Mouse (Mus musculus): ENCODE measurements at regions not wholly inside any gene's neighbourhood (a gene's known extent, or its start where the extent isn't known, plus 50 kb on each side); places are given as distances from the start of the nearest gene placed in this dataset.

- Histone ChIP-seq H3K27me3 (ENCODE audit: control insufficient read depth in 1 of 2, insufficient read depth in 2 of 2, low read length in 2 of 2) (no peaks in the 10 kb centered on the region), H3K27ac (ENCODE audit: control insufficient read depth, low read depth, low read length) (no peak overlapping the region), H3K36me3 (ENCODE audit: control insufficient read depth in 1 of 2, insufficient read depth in 2 of 2, low read length in 2 of 2) (no peaks in the 10 kb centered on the region), H3K9me3 (replicated peaks; ENCODE audit: insufficient read depth, low read length) (no peaks in the 10 kb centered on the region), H3K4me1 (ENCODE audit: control insufficient read depth in 1 of 2, insufficient read depth in 2 of 2, low read length in 2 of 2) (no peaks in the 10 kb centered on the region), H3K4me3 (ENCODE audit: control insufficient read depth in 1 of 2, insufficient read depth in 1 of 2, low read depth in 2 of 2, low read length in 2 of 2) (no peak overlapping the region), H3K79me2 (ENCODE audit: control insufficient read depth, insufficient read depth, low read length, poor library complexity) (no peaks in the 10 kb centered on the region), H3K9ac (ENCODE audit: control insufficient read depth, low read depth, low read length, poor library complexity, severe bottlenecking) (no peak overlapping the region)
- TF ChIP-seq UBTF (IDR thresholded peaks at IDR 0.05; ENCODE audit: borderline replicate concordance, insufficient read depth, low read depth, low read length): no peak
- TF ChIP-seq ZKSCAN1 (IDR thresholded peaks at IDR 0.05; ENCODE audit: low read depth, low read length): no peak
- DNase-seq (ENCODE audit: low read depth, low spot score): no peak
Measured at GRCm38 (mm10) chr3:51009098-51009497, 215.1 kb upstream of the Noct start.

GRCm38 (mm10) chr3:51019650-51020346 is 204.4 kb upstream of the Noct start:
- no peaks in the 10 kb centered on the region for H3K79me2 ChIP-seq (ENCODE audit: control insufficient read depth, insufficient read depth, low read length, poor library complexity)
- H3K9me3 ChIP-seq (replicated peaks; ENCODE audit: insufficient read depth, low read length): no peaks in the 10 kb centered on the region
- no peak overlapping the region for H3K27ac ChIP-seq (ENCODE audit: control insufficient read depth, low read depth, low read length)
- DNase-seq (ENCODE audit: low read depth, low spot score): no peak
- no peak overlapping the region for H3K4me3 ChIP-seq (ENCODE audit: control insufficient read depth in 1 of 2, insufficient read depth in 1 of 2, low read depth in 2 of 2, low read length in 2 of 2)
- no peaks in the 10 kb centered on the region for H3K36me3 ChIP-seq (ENCODE audit: control insufficient read depth in 1 of 2, insufficient read depth in 2 of 2, low read length in 2 of 2)
- peaks cover 0 to 2% of the 10 kb centered on the region in 2 experiments; a peak in 1 of 4 replicates for H3K27me3 ChIP-seq (ENCODE audit: control insufficient read depth in 1 of 2, insufficient read depth in 2 of 2, low read length in 2 of 2)
- no peak overlapping the region for H3K9ac ChIP-seq (ENCODE audit: control insufficient read depth, low read depth, low read length, poor library complexity, severe bottlenecking)
- no peak for TF ChIP-seq USF2 (IDR thresholded peaks at IDR 0.05; ENCODE audit: borderline replicate concordance in 1 of 2, insufficient read depth in 1 of 2, low read depth in 1 of 2, low read length in 2 of 2)
- no peaks in the 10 kb centered on the region for H3K4me1 ChIP-seq (ENCODE audit: control insufficient read depth in 1 of 2, insufficient read depth in 2 of 2, low read length in 2 of 2)

GRCm38 (mm10) chr3:51024655-51025054 is 199.6 kb upstream of the Noct start:
- no peak overlapping the region for H3K27ac ChIP-seq (ENCODE audit: control insufficient read depth, low read depth, low read length)
- no peaks in the 10 kb centered on the region for H3K9me3 ChIP-seq (replicated peaks; ENCODE audit: insufficient read depth, low read length)
- no peaks in the 10 kb centered on the region for H3K4me1 ChIP-seq (ENCODE audit: control insufficient read depth in 1 of 2, insufficient read depth in 2 of 2, low read length in 2 of 2)
- H3K4me3 ChIP-seq (ENCODE audit: control insufficient read depth in 1 of 2, insufficient read depth in 1 of 2, low read depth in 2 of 2, low read length in 2 of 2): no peak overlapping the region
- no peaks in the 10 kb centered on the region for H3K79me2 ChIP-seq (ENCODE audit: control insufficient read depth, insufficient read depth, low read length, poor library complexity)
- H3K27me3 ChIP-seq (ENCODE audit: control insufficient read depth in 1 of 2, insufficient read depth in 2 of 2, low read length in 2 of 2): peaks cover 0 to 3% of the 10 kb centered on the region in 2 experiments; a peak in 1 of 4 replicates
- no peak overlapping the region for H3K9ac ChIP-seq (ENCODE audit: control insufficient read depth, low read depth, low read length, poor library complexity, severe bottlenecking)
- TF ChIP-seq HCFC1 (IDR thresholded peaks at IDR 0.05; ENCODE audit: low read depth, low read length): no peak
- TF ChIP-seq MYC (IDR thresholded peaks at IDR 0.05; ENCODE audit: low read depth, low read length): no peak
- TF ChIP-seq ZKSCAN1 (IDR thresholded peaks at IDR 0.05; ENCODE audit: low read depth, low read length): no peak
- no peak for TF ChIP-seq RCOR1 (IDR thresholded peaks at IDR 0.05; ENCODE audit: low read depth, low read length)
- no peak for TF ChIP-seq TBP (IDR thresholded peaks at IDR 0.05; ENCODE audit: low read depth, low read length)
- TF ChIP-seq TAL1 (IDR thresholded peaks at IDR 0.05; ENCODE audit: low read length): no peak
- no peak for TF ChIP-seq ZMIZ1 (IDR thresholded peaks at IDR 0.05; ENCODE audit: low read depth, low read length)
- TF ChIP-seq MXI1 (IDR thresholded peaks at IDR 0.05; ENCODE audit: low read depth, low read length): no peak
- TF ChIP-seq USF1 (IDR thresholded peaks at IDR 0.05; ENCODE audit: low read depth, low read length): no peak
- TF ChIP-seq POLR2AphosphoS2 (IDR thresholded peaks at IDR 0.05; ENCODE audit: low read length): no peak
- TF ChIP-seq CHD1 (IDR thresholded peaks at IDR 0.05; ENCODE audit: low read depth, low read length): no peak
- TF ChIP-seq POLR2AphosphoS5 (IDR thresholded peaks at IDR 0.05; ENCODE audit: borderline replicate concordance, low read depth, low read length): no peak
- H3K36me3 ChIP-seq (ENCODE audit: control insufficient read depth in 1 of 2, insufficient read depth in 2 of 2, low read length in 2 of 2): no peaks in the 10 kb centered on the region
- no peak for DNase-seq (ENCODE audit: low read depth, low spot score)

Data from MEL (cell line).